Mouse (Mus musculus) stomach, embryonic 14.5 days (tissue): Measurements from ENCODE around the gene Hsd17b13. TPM values are rescaled to one million over a fixed set of nuclear protein-coding genes. Genes with fewer than 3 reads are reported as not detected.
A peak's percentile ranks its signal among the peaks of the same experiment; 100 is the strongest.
"Not testable (repeated sequence)": the region's sequence is repeated elsewhere in the genome, so short reads cannot be mapped to it uniquely, and the experiment has no call there.

ENCODE experiments used
- ATAC-seq: fragments of 200-750 bp; cut with Nextera tagmentation; 2 replicates; pipeline ENCODE4 v1.8.0; 2017; ENCODE audit warnings: low read depth, moderate TSS enrichment; ENCODE audit not compliant: insufficient number of reproducible peaks, insufficient read depth, low FRiP score
- H3K27ac ChIP-seq: fragments of 300-500 bp; sonication (generic); 2 replicates; pipeline ENCODE4 v1.5.1; 2014; ENCODE audit warnings: mild to moderate bottlenecking, low read length, moderate library complexity, mixed read lengths
- H3K27me3 ChIP-seq: fragments of 300-500 bp; sonication (generic); 2 replicates; pipeline ENCODE4 v1.6.1; 2014; ENCODE audit warnings: low read length, control low read depth, mixed read lengths; ENCODE audit not compliant: control insufficient read depth, insufficient read depth
- H3K36me3 ChIP-seq: fragments of 300-500 bp; sonication (generic); 2 replicates; pipeline ENCODE4 v1.6.1; 2014; ENCODE audit warnings: mild to moderate bottlenecking, control low read depth, low read length, moderate library complexity, mixed read lengths; ENCODE audit not compliant: control insufficient read depth, insufficient read depth
- H3K4me1 ChIP-seq: fragments of 300-500 bp; sonication (generic); 2 replicates; pipeline ENCODE4 v1.6.1; 2014; ENCODE audit warnings: low read length, control low read depth, mixed read lengths; ENCODE audit not compliant: control insufficient read depth, insufficient read depth
- H3K4me2 ChIP-seq: fragments of 300-500 bp; sonication (generic); replicated peaks from 2 replicates; pipeline ENCODE4 v1.6.1; 2014; ENCODE audit warnings: low read depth, low read length, control low read depth
- H3K4me3 ChIP-seq: fragments of 300-500 bp; sonication (generic); 2 replicates; pipeline ENCODE4 v1.5.1; 2014; ENCODE audit warnings: low read depth, low read length, control low read depth
- H3K9ac ChIP-seq: fragments of 300-500 bp; sonication (generic); replicated peaks from 2 replicates; pipeline ENCODE4 v1.6.1; 2014; ENCODE audit warnings: low read depth, mild to moderate bottlenecking, control low read depth, low read length, moderate library complexity, mixed read lengths
- H3K9me3 ChIP-seq: fragments of 300-500 bp; sonication (generic); 2 replicates; pipeline ENCODE4 v1.6.1; 2016; ENCODE audit warnings: low read depth, low read length, control low read depth; ENCODE audit not compliant: control insufficient read depth
- WGBS: fragments of 180-500 bp; shearing (Covaris S2); extraction: QIAGEN DNeasy Blood & Tissue Kit; methylation state at CpG from one replicate; pipeline ENCODE4 v1.1.7; 2014; 5-methylcytosine and 5-hydroxymethylcytosine counted together
- polyA plus RNA-seq: library from polyadenylated mRNA; unstranded; fragments of >200 nt; fragmentation: Nextera tagmentation; extraction: Ambion mirVana; gene quantifications from 2 replicates; pipeline ENCODE4 v1.2.1, GENCODE M21; 2014

The Hsd17b13 gene
- polyA plus RNA-seq: 0.38 and 0.39 TPM in 2 replicates

- H3K4me1 ChIP-seq: no peaks in the 10 kb centered on the region
- no peak within 1 kb of the TSS for H3K4me3 ChIP-seq
- no peaks in the 10 kb centered on the region for H3K27me3 ChIP-seq
- no peak within 1 kb of the TSS for H3K27ac ChIP-seq
- no peak for ATAC-seq
- 75% methylated on average over 4 of the region's 4 CpGs for WGBS
- no peak within 1 kb of the TSS for H3K9ac ChIP-seq
- H3K4me2 ChIP-seq: no peak within 1 kb of the TSS
- H3K36me3 ChIP-seq: no peaks in the 10 kb centered on the region
- no peaks in the 10 kb centered on the region for H3K9me3 ChIP-seq
These were observed at the start of gene Hsd17b13 for GRCm38 (mm10) chr5:103977297-103977696. TSS of gene Hsd17b13 (minus strand) at chr5:103977410.

GRCm38 (mm10) chr5:104025245-104025854, 48.1 kb upstream of the Hsd17b13 start:
- H3K4me1 ChIP-seq: peaks cover 8% of the 10 kb centered on the region; the same call in 1 of the 2 replicates
- H3K36me3 ChIP-seq: no peaks in the 10 kb centered on the region
- H3K4me3 ChIP-seq: no peak overlapping the region
- H3K27me3 ChIP-seq: no peaks in the 10 kb centered on the region
- H3K9me3 ChIP-seq: no peaks in the 10 kb centered on the region
- no peak overlapping the region for H3K9ac ChIP-seq
- 46% methylated on average over 17 of the region's 17 CpGs for WGBS
- no peak for ATAC-seq
- H3K4me2 ChIP-seq: no peak overlapping the region
- H3K27ac ChIP-seq: no peak overlapping the region

DNA sequence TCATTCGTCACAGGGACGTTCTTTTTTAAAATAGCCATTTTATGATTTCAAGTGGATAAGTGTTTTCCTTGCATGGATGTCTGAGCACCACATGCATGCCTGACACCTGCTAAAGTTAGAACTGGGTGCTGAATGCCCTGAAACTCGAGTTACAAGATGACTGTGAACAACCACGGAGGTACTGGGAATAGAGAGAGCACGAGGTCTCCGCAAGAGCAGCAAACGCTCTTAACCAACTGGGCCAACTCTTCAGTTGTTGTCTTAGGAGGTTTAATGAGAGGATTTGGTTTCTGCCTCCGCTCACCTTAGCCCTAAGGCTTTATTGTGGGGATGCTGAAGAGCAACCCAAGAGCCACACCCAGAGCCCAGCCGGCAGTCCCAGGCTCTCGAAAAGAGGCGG, 47.6 kb upstream of the Hsd17b13 start:
- H3K36me3 ChIP-seq: no peaks in the 10 kb centered on the region
- no peak overlapping the region for H3K4me3 ChIP-seq
- ATAC-seq: no peak
- whole genome bisulfite sequencing: 64% methylated on average over 11 of the region's 11 CpGs
- H3K27ac ChIP-seq: no peak overlapping the region
- H3K4me1 ChIP-seq: peaks cover 12% of the 10 kb centered on the region; the same call in 1 of the 2 replicates
- H3K9me3 ChIP-seq: no peaks in the 10 kb centered on the region
- no peak overlapping the region for H3K9ac ChIP-seq
- no peak overlapping the region for H3K4me2 ChIP-seq
- H3K27me3 ChIP-seq: no peaks in the 10 kb centered on the region

DNA sequence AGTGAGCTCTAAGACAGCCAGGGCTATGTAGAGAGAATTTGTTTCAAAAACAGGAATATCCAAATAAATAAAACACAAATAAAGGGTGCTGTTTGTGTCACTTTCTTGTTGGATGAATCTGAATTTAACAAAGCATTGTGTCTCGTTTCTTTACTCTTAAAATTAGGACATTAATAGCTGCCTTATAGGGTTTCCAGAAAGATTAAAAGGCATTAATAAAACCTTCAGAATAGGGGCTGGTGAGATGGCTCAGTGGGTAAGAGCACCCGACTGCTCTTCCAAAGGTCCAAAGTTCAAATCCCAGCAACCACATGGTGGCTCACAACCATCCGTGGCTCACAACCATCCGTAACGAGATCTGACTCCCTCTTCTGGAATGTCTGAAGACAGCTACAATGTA, 47.0 kb upstream of the Hsd17b13 start:
- H3K9ac ChIP-seq, H3K27ac ChIP-seq, H3K27me3 ChIP-seq, ATAC-seq, H3K4me3 ChIP-seq, H3K4me2 ChIP-seq, H3K9me3 ChIP-seq, H3K36me3 ChIP-seq: not testable (repeated sequence)
- whole genome bisulfite sequencing: 78% methylated on average over 5 of the region's 5 CpGs
- peaks cover 18% of the 10 kb centered on the region; the same call in 1 of the 2 replicates for H3K4me1 ChIP-seq

DNA sequence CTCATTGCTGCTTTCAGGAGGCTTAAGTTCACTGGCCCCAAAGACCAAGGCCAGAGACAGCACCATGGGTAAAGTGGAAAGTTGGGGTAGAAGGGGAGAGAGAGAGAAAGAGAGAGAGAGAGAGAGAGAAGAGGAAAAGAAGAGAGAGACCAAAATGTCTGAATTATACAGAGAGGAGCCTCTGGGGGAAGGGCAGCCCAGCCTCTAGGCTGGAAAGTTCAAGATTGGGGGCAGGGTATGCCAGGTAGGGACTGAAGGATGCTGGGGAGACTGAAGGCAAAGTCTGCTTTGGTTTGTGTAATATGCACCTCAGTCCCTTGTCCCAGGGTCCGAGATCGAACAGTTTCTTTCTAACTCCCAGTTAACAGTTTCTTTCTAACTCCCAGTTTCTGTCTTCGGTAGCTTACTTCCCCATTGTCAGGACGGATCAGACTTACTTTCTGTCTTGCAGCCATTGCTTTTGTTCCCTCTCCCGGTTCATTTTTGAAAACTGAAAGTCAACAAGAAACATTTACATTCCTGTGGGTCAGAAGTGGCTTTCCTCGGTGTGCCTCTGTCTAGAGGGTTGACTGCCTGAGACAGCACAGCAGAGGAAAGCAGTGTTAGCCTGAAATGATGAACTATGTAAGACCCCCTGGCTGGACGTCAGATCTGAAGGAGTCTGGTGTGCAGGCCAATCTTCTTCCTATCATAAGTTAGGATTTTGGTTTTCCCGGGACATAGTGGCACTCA, 46.2 kb upstream of the Hsd17b13 start:
- Histone ChIP-seq H3K4me1 (peaks cover 18% of the 10 kb centered on the region; the same call in 1 of the 2 replicates), H3K9me3 (no peaks in the 10 kb centered on the region), H3K4me3 (no peak overlapping the region), H3K36me3 (no peaks in the 10 kb centered on the region), H3K9ac (no peak overlapping the region), H3K27me3 (no peaks in the 10 kb centered on the region), H3K27ac (no peak overlapping the region), H3K4me2 (no peak overlapping the region)
- 64% methylated on average over 8 of the region's 8 CpGs for WGBS
- ATAC-seq: no peak

DNA sequence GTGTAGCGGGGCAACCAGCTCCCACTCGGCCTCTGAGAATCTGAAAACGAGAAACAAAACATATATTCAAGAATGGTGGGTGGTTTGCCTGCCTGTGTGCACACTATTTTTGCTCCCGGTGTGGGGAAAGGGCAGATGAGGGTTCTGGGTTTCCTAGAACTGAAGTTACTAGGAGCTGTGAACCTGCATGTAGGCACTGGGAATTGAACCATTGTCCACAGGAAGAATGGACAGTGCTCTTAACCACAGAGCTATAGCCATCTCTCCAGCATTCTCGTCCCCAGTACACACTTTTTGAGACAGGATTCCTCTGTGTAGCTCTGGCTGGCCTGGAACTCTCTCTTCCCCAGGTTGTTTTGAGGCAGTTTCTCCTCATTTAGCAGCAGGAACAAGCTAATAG, 45.3 kb upstream of the Hsd17b13 start:
- 43% methylated on average over 5 of the region's 5 CpGs for WGBS

DNA sequence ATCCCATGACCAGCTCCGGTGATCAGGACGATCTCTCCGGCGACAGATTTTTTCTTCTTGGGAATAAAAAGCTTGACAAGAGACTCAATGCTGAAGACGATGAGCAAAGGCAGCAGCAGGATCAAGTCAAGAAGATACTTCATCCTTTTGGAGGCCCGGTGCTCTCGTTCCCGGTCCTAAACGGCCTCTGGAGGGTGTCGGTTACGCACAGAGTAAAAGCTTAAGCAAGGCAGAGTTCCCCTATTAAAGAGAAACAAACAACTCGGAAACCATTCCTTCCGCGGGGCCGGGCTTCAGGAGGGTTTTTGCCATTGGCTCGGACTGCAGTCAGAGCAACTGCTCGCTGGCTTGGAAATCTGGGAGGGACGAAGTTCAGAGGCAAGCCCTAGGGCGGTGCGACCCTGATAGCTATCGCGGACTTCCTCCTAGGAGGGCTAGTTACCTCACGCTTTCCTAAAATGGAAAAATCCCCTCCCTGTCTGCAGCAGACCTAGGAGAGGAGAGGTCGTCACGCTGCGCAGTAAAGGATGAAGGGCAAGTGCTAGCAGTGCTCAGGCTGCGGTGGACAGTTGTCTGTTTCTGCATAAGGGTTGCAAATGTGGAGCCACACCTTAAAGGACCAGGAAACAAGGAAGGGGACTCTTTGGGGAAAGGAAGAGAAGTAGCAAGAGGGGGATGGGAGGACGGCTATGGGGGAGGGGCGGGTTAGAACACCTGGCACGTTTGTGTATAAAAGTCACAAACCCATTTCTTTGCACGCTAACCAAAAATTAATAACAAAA, 44.6 kb upstream of the Hsd17b13 start, which contains the start of gene Hsd17b11:
Gene Hsd17b11, minus strand, starts transcription at position 323 of the 782 bp plus-strand sequence.
- H3K4me1 ChIP-seq: peaks cover 18% of the 10 kb centered on the region; the same call in 1 of the 2 replicates
- peak within 1 kb of the TSS; percentile 45 for H3K4me3 ChIP-seq
- H3K27me3 ChIP-seq: no peaks in the 10 kb centered on the region
- peaks cover 9% of the 10 kb centered on the region for H3K36me3 ChIP-seq
- ATAC-seq: peak; percentile 94
- peak within 1 kb of the TSS; percentile 52 for H3K9ac ChIP-seq
- peak within 1 kb of the TSS; percentile 88 for H3K27ac ChIP-seq
- H3K9me3 ChIP-seq: no peaks in the 10 kb centered on the region
- WGBS: under 1% methylated on average over 31 of the region's 31 CpGs
- peak within 1 kb of the TSS; percentile 78 for H3K4me2 ChIP-seq

More for the DNA sequence above, 45.3 kb upstream of the Hsd17b13 start:
- no peak for ATAC-seq
- Histone ChIP-seq H3K27me3 (no peaks in the 10 kb centered on the region), H3K4me2 (peak overlapping the region; percentile 78), H3K4me3 (peak overlapping the region; percentile 45; the same call in 1 of the 2 replicates), H3K9me3 (no peaks in the 10 kb centered on the region), H3K9ac (no peak overlapping the region), H3K4me1 (peaks cover 18% of the 10 kb centered on the region; the same call in 1 of the 2 replicates), H3K27ac (peak overlapping the region; percentile 88; the same call in 1 of the 2 replicates), H3K36me3 (peaks cover 5% of the 10 kb centered on the region)

DNA sequence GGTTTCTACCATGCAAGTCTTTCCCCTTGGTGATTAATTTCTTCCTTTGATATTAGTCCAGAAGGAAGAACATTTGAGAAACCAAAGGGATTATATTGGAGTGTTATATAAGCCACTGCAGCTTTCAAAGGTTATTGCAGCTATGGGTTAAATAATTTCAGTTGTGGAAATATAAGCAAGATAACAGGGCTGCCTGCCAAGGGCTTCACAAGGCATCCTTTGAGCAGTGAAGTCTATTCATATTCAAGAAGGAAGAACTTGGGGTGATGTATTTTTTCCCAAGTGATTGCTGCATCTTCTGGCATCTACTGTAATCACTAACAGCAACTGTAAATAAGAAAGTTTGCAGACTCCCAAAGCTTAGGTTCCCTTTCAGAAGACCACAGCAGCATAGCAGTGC, 34.2 kb upstream of the Hsd17b13 start:
- Histone ChIP-seq H3K27ac (no peak overlapping the region), H3K9me3 (no peaks in the 10 kb centered on the region), H3K36me3 (peaks cover 4% of the 10 kb centered on the region; the same call in 1 of the 2 replicates), H3K4me1 (no peaks in the 10 kb centered on the region), H3K9ac (no peak overlapping the region), H3K27me3 (no peaks in the 10 kb centered on the region), H3K4me2 (no peak overlapping the region), H3K4me3 (no peak overlapping the region)
- ATAC-seq: no peak
